Mouse (Mus musculus) hindbrain, postnatal 0 days (tissue): ENCODE results near the gene Ssna1. TPM values are rescaled to one million over a fixed set of nuclear protein-coding genes. Genes with fewer than 3 reads are reported as not detected.

Experiments
- ATAC-seq: fragments of 200-750 bp; cut with Nextera tagmentation; 2 replicates; pipeline ENCODE4 v1.8.0; 2017; ENCODE audit warnings: mild to moderate bottlenecking, moderate TSS enrichment, moderate library complexity
- DNase-seq: peaks from one replicate; pipeline ENCODE4 v3.0.0-alpha.2; 2015; ENCODE audit warnings: low spot score
- H3K27ac ChIP-seq: fragments of 300-500 bp; sonication (generic); 2 replicates; pipeline ENCODE4 v1.5.1; 2014; ENCODE audit warnings: mild to moderate bottlenecking
- H3K27me3 ChIP-seq: fragments of 300-500 bp; sonication (generic); 2 replicates; pipeline ENCODE4 v1.6.1; 2014; ENCODE audit warnings: low read length, mixed read lengths; ENCODE audit not compliant: insufficient read depth
- H3K36me3 ChIP-seq: fragments of 300-500 bp; sonication (generic); 2 replicates; pipeline ENCODE4 v1.6.1; 2014; ENCODE audit warnings: low read length, mixed read lengths; ENCODE audit not compliant: insufficient read depth
- H3K4me1 ChIP-seq: fragments of 300-500 bp; sonication (generic); 2 replicates; pipeline ENCODE4 v1.6.1; 2014; ENCODE audit warnings: antibody characterized with exemption, low read length, mixed read lengths; ENCODE audit not compliant: insufficient read depth
- H3K4me2 ChIP-seq: fragments of 300-500 bp; sonication (generic); 2 replicates; pipeline ENCODE4 v1.6.1; 2014; ENCODE audit warnings: low read depth, mild to moderate bottlenecking, low read length, moderate library complexity, mixed read lengths
- H3K4me3 ChIP-seq: fragments of 300-500 bp; sonication (generic); 2 replicates; pipeline ENCODE4 v1.5.1; 2014; ENCODE audit warnings: low read length
- H3K9ac ChIP-seq: fragments of 300-500 bp; sonication (generic); replicated peaks from 2 replicates; pipeline ENCODE4 v1.6.1; 2014; ENCODE audit warnings: mild to moderate bottlenecking, low read length, moderate library complexity, mixed read lengths
- H3K9me3 ChIP-seq: fragments of 300-500 bp; sonication (generic); 2 replicates; pipeline ENCODE4 v1.6.1; 2016; ENCODE audit warnings: low read length, mixed read lengths
- CTCF ChIP-seq: IDR thresholded peaks from 2 replicates; pipeline ENCODE4 v1.5.1; 2016; ENCODE audit warnings: antibody characterized with exemption, control low read depth, low read depth
- WGBS: fragments of 180-500 bp; shearing (Covaris S2); extraction: QIAGEN DNeasy Blood & Tissue Kit; methylation state at CpG from one replicate; pipeline ENCODE4 v1.1.7; 2014; 5-methylcytosine and 5-hydroxymethylcytosine counted together
- polyA plus RNA-seq: library from polyadenylated mRNA; unstranded; fragments of >200 nt; fragmentation: Nextera tagmentation; extraction: Ambion mirVana; gene quantifications from 2 replicates; pipeline ENCODE4 v1.2.1, GENCODE M21; 2015
- total RNA-seq: library from RNA; depleted of rRNA; stranded (reverse); fragments of >200 nt; gene quantifications from 2 replicates; pipeline ENCODE4 v1.2.3, GENCODE M21; 2014; rRNA removed

Ssna1 gene
- total and polyA plus RNA-seq, 2 experiments from 2014 or later = 120 to 165 TPM

DNA sequence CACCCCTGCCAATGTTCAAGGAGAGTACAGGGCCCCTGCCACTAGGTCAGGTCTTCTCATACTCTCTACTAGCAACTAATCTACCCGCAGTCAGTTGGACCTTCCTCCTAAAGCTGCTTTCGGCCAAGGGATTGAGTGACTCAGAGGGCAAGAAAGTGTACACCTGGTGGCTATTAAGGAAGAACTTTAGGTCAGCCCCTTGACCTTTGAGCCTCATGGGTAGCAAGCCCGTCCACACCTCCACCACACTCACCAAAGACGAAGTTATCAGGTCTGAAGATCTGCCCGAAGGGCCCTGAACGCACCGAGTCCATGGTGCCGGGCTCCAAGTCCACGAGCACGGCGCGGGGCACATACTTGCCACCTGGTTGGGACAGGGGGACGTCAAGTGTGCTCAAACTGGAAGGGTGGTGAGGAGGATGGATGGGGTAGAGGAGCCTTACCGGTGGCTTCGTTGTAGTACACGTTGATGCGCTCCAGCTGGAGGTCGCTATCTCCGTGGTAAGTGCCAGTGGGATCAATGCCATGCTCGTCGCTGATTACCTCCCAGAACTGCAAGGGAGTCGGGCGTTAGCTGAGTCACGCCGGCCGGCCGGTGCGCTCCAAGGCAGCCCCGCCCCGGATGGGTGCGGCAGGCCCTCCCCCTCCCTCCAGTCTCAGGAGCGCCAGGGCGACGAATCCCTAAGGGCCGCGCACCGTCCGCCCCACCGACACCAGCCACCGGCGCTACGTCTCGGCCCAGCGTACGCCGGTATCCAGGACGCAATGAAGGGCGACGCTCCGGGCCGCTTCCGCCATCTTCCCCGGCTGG lies 48.4 kb downstream of the Ssna1 start:
- ATAC-seq = peak; percentile 12; the same call in 1 of the 2 replicates
- no peaks in the 10 kb centered on the region for H3K36me3 ChIP-seq
- H3K9ac ChIP-seq = peak overlapping the region; percentile 87
- peak overlapping the region; percentile 80 for H3K4me3 ChIP-seq
- no peak for TF ChIP-seq CTCF
- no peaks in the 10 kb centered on the region for H3K9me3 ChIP-seq
- H3K4me2 ChIP-seq = peak overlapping the region; percentile 84
- H3K27me3 ChIP-seq = no peaks in the 10 kb centered on the region
- peak overlapping the region; percentile 95 for H3K27ac ChIP-seq
- 3% methylated on average over 47 of the region's 53 CpGs for WGBS
- H3K4me1 ChIP-seq = peaks cover 18% of the 10 kb centered on the region
- DNase-seq = no peak

DNA sequence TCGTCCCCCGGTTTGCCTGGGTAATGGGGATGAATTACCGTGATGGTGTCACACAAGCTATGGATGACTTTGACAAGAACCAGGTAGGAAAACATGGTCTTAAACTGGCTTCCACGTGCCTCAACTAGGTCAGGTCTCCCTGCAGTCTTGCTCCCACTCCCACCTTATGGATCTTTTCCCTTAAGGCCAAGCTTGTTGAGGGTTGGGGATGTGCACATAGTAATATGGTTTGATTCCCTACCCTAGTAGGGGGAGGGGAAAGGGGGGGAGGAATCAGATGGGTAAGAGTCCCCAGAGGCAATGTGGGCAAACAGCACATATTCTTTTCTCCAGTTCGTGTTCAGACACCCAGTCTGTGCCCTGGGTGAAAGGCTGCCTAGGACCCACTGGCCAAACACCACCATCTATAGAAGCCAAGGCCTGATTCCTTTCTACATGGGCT lies 50.9 kb downstream of the Ssna1 start:
- no peak for ATAC-seq
- no peak overlapping the region for H3K27ac ChIP-seq
- no peaks in the 10 kb centered on the region for H3K27me3 ChIP-seq
- no peaks in the 10 kb centered on the region for H3K9me3 ChIP-seq
- peaks cover 12% of the 10 kb centered on the region for H3K4me1 ChIP-seq
- H3K4me2 ChIP-seq = no peak overlapping the region
- H3K36me3 ChIP-seq = no peaks in the 10 kb centered on the region
- H3K9ac ChIP-seq = no peak overlapping the region
- TF ChIP-seq CTCF = no peak
- DNase-seq = no peak
- no peak overlapping the region for H3K4me3 ChIP-seq
- WGBS = 73% methylated on average over 5 of the region's 5 CpGs

Other genes with a start within 250 kb of the Ssna1 start
Only the 30 nearest of the 34 such genes appear.
- not detected in 2 replicates for gene Entpd8, start 192.1 kb downstream of the Ssna1 start, total RNA-seq
- not detected in 2 replicates for gene Entpd8, start 192.1 kb downstream of the Ssna1 start, polyA plus RNA-seq
- gene Noxa1, start 177.3 kb downstream of the Ssna1 start, total RNA-seq = not detected in 2 replicates
- gene Noxa1, start 177.3 kb downstream of the Ssna1 start, polyA plus RNA-seq = not detected in 2 replicates
- gene Nrarp, start 91.7 kb downstream of the Ssna1 start, total RNA-seq = 50.8 and 58.0 TPM in 2 replicates
- 14.2 and 14.7 TPM in 2 replicates for gene Nrarp, start 91.7 kb downstream of the Ssna1 start, polyA plus RNA-seq
- 4.0 and 4.7 TPM in 2 replicates for gene Tor4a, start 75.6 kb downstream of the Ssna1 start, total RNA-seq
- 1.2 and 1.9 TPM in 2 replicates for gene Tor4a, start 75.6 kb downstream of the Ssna1 start, polyA plus RNA-seq
- 90.3 and 117 TPM in 2 replicates for gene Nelfb, start 60.9 kb downstream of the Ssna1 start, total RNA-seq
- 82.0 and 82.8 TPM in 2 replicates for gene Nelfb, start 60.9 kb downstream of the Ssna1 start, polyA plus RNA-seq
- gene Stpg3, start 57.8 kb downstream of the Ssna1 start, total RNA-seq = not detected in 2 replicates
- gene Stpg3, start 57.8 kb downstream of the Ssna1 start, polyA plus RNA-seq = not detected in 2 replicates
- gene Fam166a, start 53.7 kb downstream of the Ssna1 start, total RNA-seq = not detected in 2 replicates
- 0.42 TPM in 1 of 2 replicates, not detected in the other for gene Fam166a, start 53.7 kb downstream of the Ssna1 start, polyA plus RNA-seq
- gene Tubb4b, start 47.7 kb downstream of the Ssna1 start, total RNA-seq = 827 and 864 TPM in 2 replicates
- gene Tubb4b, start 47.7 kb downstream of the Ssna1 start, polyA plus RNA-seq = 531 and 568 TPM in 2 replicates
- not detected in 2 replicates for gene Slc34a3, start 38.1 kb downstream of the Ssna1 start, total RNA-seq
- gene Slc34a3, start 38.1 kb downstream of the Ssna1 start, polyA plus RNA-seq = not detected in 2 replicates
- not detected in 2 replicates for gene Rnf224, start 35.7 kb downstream of the Ssna1 start, total RNA-seq
- gene Rnf224, start 35.7 kb downstream of the Ssna1 start, polyA plus RNA-seq = not detected in 2 replicates
- 156 and 170 TPM in 2 replicates for gene Rnf208, start 30.2 kb downstream of the Ssna1 start, total RNA-seq
- 197 and 219 TPM in 2 replicates for gene Rnf208, start 30.2 kb downstream of the Ssna1 start, polyA plus RNA-seq
- 0.47 TPM in 1 of 2 replicates, not detected in the other for gene Cysrt1, start 30.0 kb downstream of the Ssna1 start, total RNA-seq
- gene Cysrt1, start 30.0 kb downstream of the Ssna1 start, polyA plus RNA-seq = 0.24 and 0.44 TPM in 2 replicates
- 8.7 and 9.7 TPM in 2 replicates for gene AL732309.1, start 25.6 kb downstream of the Ssna1 start, total RNA-seq
- 2.3 and 2.6 TPM in 2 replicates for gene AL732309.1, start 25.6 kb downstream of the Ssna1 start, polyA plus RNA-seq
- gene Tmem203, start 17.0 kb downstream of the Ssna1 start, total RNA-seq = 56.2 and 57.9 TPM in 2 replicates
- 26.7 and 29.7 TPM in 2 replicates for gene Tmem203, start 17.0 kb downstream of the Ssna1 start, polyA plus RNA-seq
- gene Tprn, start 9.8 kb downstream of the Ssna1 start, total RNA-seq = 39.1 and 45.6 TPM in 2 replicates
- gene Tprn, start 9.8 kb downstream of the Ssna1 start, polyA plus RNA-seq = 30.0 and 31.1 TPM in 2 replicates
- 26.1 and 46.7 TPM in 2 replicates for gene Anapc2, start within 50 bp of the Ssna1 start, total RNA-seq
- gene Anapc2, start within 50 bp of the Ssna1 start, polyA plus RNA-seq = 101 and 105 TPM in 2 replicates
- gene Tmem210, start 15.7 kb upstream of the Ssna1 start, total RNA-seq = not detected in 2 replicates
- gene Tmem210, start 15.7 kb upstream of the Ssna1 start, polyA plus RNA-seq = not detected in 2 replicates
- 1.0 TPM in 1 of 2 replicates, not detected in the other for gene Lrrc26, start 17.5 kb upstream of the Ssna1 start, total RNA-seq
- gene Lrrc26, start 17.5 kb upstream of the Ssna1 start, polyA plus RNA-seq = 0.20 and 0.44 TPM in 2 replicates
- 146 and 156 TPM in 2 replicates for gene Grin1, start 46.7 kb upstream of the Ssna1 start, total RNA-seq
- gene Grin1, start 46.7 kb upstream of the Ssna1 start, polyA plus RNA-seq = 69.5 and 75.7 TPM in 2 replicates
- gene Man1b1, start 59.9 kb upstream of the Ssna1 start, total RNA-seq = 52.6 and 67.9 TPM in 2 replicates
- gene Man1b1, start 59.9 kb upstream of the Ssna1 start, polyA plus RNA-seq = 46.7 and 49.7 TPM in 2 replicates
- gene Dpp7, start 83.9 kb upstream of the Ssna1 start, total RNA-seq = 19.0 and 30.0 TPM in 2 replicates
- 24.7 and 27.8 TPM in 2 replicates for gene Dpp7, start 83.9 kb upstream of the Ssna1 start, polyA plus RNA-seq
- gene Uap1l1, start 93.2 kb upstream of the Ssna1 start, total RNA-seq = 5.8 and 7.5 TPM in 2 replicates
- gene Uap1l1, start 93.2 kb upstream of the Ssna1 start, polyA plus RNA-seq = 15.6 and 18.5 TPM in 2 replicates
- gene Sapcd2, start 99.9 kb upstream of the Ssna1 start, total RNA-seq = 38.1 and 40.2 TPM in 2 replicates
- gene Sapcd2, start 99.9 kb upstream of the Ssna1 start, polyA plus RNA-seq = 20.2 and 22.0 TPM in 2 replicates
- gene Entpd2, start 123.4 kb upstream of the Ssna1 start, total RNA-seq = 8.4 and 12.9 TPM in 2 replicates
- 10.8 and 12.3 TPM in 2 replicates for gene Entpd2, start 123.4 kb upstream of the Ssna1 start, polyA plus RNA-seq
- gene Npdc1, start 126.9 kb upstream of the Ssna1 start, total RNA-seq = 249 and 289 TPM in 2 replicates
- gene Npdc1, start 126.9 kb upstream of the Ssna1 start, polyA plus RNA-seq = 416 and 422 TPM in 2 replicates
- gene Fut7, start 150.8 kb upstream of the Ssna1 start, total RNA-seq = 1.0 TPM in 1 of 2 replicates, not detected in the other
- gene Fut7, start 150.8 kb upstream of the Ssna1 start, polyA plus RNA-seq = 0.18 and 0.20 TPM in 2 replicates
- gene Abca2, start 156.3 kb upstream of the Ssna1 start, total RNA-seq = 84.6 and 94.9 TPM in 2 replicates
- 10.7 and 12.5 TPM in 2 replicates for gene Abca2, start 156.3 kb upstream of the Ssna1 start, polyA plus RNA-seq
- gene Clic3, start 184.4 kb upstream of the Ssna1 start, total RNA-seq = 0.97 and 3.9 TPM in 2 replicates
- 4.1 and 4.8 TPM in 2 replicates for gene Clic3, start 184.4 kb upstream of the Ssna1 start, polyA plus RNA-seq
- 183 and 187 TPM in 2 replicates for gene Paxx, start 188.7 kb upstream of the Ssna1 start, total RNA-seq
- gene Paxx, start 188.7 kb upstream of the Ssna1 start, polyA plus RNA-seq = 141 and 145 TPM in 2 replicates
- 1,517 and 2,498 TPM in 2 replicates for gene Ptgds, start 197.6 kb upstream of the Ssna1 start, total RNA-seq
- gene Ptgds, start 197.6 kb upstream of the Ssna1 start, polyA plus RNA-seq = 2,872 and 3,193 TPM in 2 replicates